Mouse (Mus musculus) frontal cortex, adult 2 months (tissue): ENCODE data around the gene Sidt2. TPM values are rescaled to one million over a fixed set of nuclear protein-coding genes. Genes with fewer than 3 reads are reported as not detected.

ENCODE experiments used
- DNase-seq, 2 experiments: peaks; one replicate each; pipeline ENCODE4 v3.0.0; 2022; ENCODE audit warnings: low spot score in 1 of 2; ENCODE audit errors: extremely low spot score in 1 of 2
- polyA plus RNA-seq: library from polyadenylated mRNA; depleted of rRNA; stranded (reverse); fragments of >200 nt; gene quantifications from 2 replicates; pipeline ENCODE4 v1.2.3, GENCODE M21; 2012; rRNA removed

Sidt2 gene
- polyA plus RNA-seq, 1 experiment = 103 TPM

DNA sequence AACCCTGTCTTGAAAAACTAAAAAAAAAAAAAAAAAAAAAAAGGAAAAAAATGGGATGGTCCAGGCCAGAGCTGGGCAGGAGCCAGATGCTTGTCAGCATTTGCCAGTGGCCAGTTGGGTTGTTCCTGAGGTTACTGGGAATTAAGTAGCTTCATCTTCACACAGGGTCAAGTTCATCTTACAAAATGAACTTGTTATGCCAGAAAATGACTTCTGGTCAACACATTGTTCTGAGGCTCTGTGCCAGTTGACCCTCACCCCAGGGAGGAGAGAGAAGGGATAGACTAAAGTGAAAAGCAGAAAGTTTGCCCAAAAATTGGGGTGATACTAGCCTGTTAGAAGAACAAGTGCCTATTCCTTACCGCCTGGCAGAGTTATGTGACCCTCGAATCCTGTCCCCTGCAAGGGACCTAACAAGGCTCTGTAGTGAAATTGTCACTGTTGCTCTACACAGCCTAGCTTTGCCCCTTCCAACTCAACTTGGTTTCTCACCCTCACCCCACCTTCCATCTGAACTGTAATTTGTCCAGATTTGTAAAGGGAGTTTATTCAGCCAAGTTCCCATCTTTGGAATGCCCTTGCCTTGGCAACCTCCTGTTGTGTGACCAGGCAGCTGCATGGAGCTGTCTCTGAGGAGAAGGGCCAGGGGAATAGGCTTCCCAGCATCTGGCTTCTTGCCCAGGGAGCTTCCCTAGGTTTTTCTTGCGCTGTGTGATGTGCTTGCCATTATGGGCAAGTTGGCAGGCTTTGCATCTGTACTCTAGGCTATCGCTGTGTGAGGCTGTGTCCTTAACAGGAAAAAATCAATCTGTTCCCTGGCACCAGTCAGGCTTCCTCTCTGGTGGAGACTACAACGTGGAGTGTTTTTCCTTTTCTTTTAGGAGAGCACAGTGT lies 37.8 kb downstream of the Sidt2 start:
- DNase-seq = peak; percentile 45 to 67

DNA sequence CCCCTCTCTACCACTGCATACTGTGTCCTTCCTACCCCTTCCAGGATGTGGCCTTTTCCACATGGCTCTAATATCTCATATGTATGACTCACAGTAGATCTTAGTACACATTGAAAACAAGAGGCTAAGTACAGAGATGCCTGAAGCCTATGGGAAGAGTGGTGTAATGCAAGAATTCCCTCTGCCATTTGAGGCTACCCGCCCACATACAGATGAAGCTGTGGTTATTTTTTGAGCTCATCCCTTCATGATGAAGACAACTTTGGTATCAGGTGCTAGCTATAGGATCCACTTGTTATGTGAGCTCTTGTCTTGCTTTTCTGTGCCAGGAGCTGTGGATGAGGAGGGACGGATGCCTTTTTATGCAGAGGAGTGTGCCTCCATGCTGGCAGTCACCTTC lies 39.4 kb downstream of the Sidt2 start:
- DNase-seq = peak; percentile 43 to 54

DNA sequence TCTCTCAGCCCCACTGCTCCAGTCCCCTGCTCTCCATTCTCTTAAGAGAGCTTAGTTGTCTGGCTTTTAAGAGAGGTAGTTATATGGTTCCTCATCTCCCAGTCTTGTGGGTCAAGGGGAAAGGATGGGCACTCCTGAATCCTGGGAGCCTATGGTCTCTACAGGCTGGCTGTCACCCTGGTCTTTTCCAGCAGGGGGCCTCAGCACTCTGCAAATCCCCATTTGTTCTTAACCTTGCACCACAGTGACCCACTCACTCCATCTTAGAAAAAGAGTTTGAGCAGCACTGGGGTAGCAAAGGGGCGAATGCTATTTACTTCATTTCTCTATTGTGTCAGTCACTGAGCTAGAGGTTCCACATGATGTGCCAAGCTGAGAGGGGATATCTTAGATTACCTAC lies 43.4 kb downstream of the Sidt2 start:
- DNase-seq = peak in 1 of 2 experiments; percentile 62

DNA sequence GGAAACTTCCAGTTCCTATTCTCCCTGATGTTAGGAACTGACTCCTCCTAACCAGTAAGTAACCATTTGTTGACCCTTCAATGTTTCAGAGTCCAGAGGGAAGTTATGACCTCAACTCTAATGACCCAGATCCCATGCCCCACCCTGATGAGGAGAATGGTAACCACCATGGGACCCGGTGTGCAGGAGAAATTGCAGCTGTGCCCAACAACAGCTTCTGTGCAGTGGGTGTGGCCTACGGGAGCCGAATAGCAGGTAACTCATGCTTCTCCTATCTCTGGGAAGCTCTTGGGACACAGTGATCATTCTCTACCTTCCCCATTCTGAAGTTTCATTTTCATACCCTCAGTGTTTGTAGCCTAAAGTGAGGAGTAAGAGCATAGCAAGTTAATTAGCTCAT lies 44.1 kb downstream of the Sidt2 start:
- DNase-seq = no peak

DNA sequence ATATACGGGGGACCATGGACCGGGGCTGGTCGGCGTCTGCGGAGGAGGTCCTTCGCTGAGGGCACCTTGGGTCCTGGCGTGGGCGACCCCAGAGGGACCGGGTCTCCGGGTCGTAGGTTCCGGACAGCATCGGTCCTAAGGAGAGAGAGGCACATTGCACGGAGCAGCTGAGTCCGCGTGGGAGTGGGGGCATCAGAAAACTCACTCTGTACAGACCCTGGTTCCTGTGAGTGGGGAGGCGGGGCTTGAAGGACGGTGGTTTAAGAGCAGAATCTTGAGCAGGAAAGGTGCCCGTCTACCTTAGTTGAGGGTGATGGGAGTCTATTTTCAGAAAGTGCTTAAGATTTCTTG lies 48.0 kb downstream of the Sidt2 start:
- peak in 1 of 2 experiments; percentile 22 for DNase-seq

DNA sequence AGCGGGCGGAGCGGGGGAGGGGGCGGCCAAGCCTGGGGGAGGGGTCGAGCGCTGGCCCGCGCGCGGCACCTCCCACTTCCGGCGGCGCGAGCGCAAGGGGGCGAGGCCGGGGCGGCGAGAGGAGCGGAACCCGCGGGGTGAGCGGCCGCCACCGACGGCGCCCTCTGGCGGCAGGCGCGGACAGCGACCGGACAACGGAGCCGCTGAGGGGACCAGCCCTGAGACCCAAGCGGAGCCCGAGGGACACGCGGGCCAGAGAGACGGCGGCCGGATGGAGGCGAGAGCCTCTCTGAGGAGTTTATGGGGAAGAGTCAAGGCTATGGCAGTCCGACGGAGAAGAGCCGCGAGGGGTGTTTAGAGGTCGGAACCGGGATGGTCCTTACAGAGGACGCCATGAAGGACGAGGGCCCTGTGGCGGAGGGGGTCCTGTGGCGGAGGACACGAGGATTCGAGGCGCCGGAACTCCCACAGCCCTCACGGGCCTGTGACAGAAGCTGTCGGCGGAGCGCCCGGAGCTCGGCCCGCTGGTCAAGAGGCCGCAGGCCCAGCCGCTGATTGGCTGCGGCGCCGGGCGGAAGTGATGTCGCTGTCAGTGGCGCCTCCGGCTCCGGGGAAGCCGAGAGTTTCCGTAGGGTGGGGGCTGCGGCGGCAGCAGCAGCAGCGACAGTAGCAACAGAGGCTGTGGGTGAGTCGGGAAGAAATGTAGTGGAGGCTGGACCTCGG lies 48.5 kb downstream of the Sidt2 start, which contains the start of the genes Pcsk7 and Rnf214:
TSS of gene Pcsk7 (plus strand) at position 143 of the 723 bp plus-strand sequence.
TSS of gene Rnf214 (minus strand) at position 557 of the 723 bp plus-strand sequence.
- DNase-seq = peak; percentile 80 to 90

DNA sequence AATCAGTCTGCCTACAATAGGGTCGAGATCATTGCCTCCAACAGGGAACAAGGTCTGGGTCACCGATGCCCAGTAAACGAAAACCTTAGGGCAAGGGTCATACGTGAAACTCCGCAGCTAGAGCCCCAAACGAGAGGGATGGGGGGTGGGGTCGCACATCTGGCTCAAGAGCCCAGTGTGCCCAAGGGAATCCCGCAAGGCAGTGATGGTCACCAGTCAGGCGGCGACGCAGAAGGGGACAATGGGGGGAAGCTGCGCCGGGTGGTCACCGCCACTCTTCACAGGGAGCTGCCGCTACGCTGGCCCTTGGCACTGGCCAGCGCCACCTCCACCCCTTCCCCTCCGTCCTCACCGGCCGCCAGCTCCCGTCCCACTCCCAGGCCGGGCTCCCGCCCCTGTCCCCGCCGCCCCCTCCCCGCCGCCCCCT lies 49.2 kb downstream of the Sidt2 start:
- DNase-seq = peak in 1 of 2 experiments; percentile 12

DNA sequence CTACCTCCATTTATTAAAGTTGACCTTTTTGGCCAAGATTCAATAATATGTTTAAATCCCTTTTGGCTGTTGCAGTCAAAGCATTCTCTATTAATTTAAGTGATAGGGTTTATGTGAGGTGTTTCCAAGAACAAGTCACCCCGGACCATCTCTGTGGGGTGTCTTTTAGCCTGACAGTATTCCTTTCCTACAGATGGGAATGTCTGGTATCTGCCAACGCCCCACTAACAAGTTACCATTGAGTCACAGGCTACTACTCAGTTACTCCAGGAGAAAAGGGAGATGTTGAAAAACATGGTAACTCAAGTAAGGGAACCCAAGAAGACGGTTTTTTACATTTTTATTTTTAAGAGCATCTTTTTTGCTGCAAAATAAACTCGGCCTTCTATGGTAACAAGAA lies 49.9 kb downstream of the Sidt2 start:
- DNase-seq = no peak

DNA sequence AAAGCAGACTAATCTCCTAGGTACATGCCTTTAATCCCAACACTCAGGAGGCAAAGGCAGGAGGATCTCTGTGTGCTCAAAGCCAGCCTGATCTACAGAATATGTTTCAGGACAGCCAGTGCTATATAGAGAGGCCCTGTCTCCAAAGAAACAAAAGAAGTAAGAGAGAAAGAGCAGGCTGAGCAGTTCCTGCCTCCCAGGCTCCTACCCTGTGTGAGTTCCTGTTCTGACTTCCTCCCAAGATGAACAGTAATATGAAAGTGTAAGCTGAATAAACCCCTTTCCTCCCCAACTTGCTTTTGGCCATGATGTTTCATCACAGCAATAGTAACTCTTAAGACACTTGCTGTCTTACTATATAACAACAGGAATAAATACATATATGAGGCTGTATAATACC lies 61.4 kb downstream of the Sidt2 start:
- DNase-seq = no peak

Other genes with a start within 250 kb of the Sidt2 start
- 26.1 and 26.5 TPM in 2 replicates for gene Cep164, start 126.6 kb downstream of the Sidt2 start, polyA plus RNA-seq
- 52.5 and 53.3 TPM in 2 replicates for gene Bace1, start 116.7 kb downstream of the Sidt2 start, polyA plus RNA-seq
- 26.8 and 31.3 TPM in 2 replicates for gene Pcsk7, start 48.8 kb downstream of the Sidt2 start, polyA plus RNA-seq
- gene Rnf214, start 48.3 kb downstream of the Sidt2 start, polyA plus RNA-seq = 43.9 and 47.3 TPM in 2 replicates
- gene Tagln, start 19.2 kb downstream of the Sidt2 start, polyA plus RNA-seq = 15.4 and 21.4 TPM in 2 replicates
- 99.0 and 106 TPM in 2 replicates for gene Pafah1b2, start 57.4 kb upstream of the Sidt2 start, polyA plus RNA-seq
- gene Sik3, start 57.6 kb upstream of the Sidt2 start, polyA plus RNA-seq = 54.9 and 56.6 TPM in 2 replicates